Mouse (Mus musculus) ES-CJ7 (cell line): ENCODE results near the gene Ramp2.

Experiments
- DNase-seq: peaks from one replicate; pipeline ENCODE4 v3.0.0; 2011; ENCODE audit warnings: low read depth, low spot score

Ramp2 gene

GRCm38 (mm10) chr11:101245855-101246701 lies at the start of gene Ramp2:
Gene Ramp2 (plus strand): TSS chr11:101246028.
- peak; percentile 48 for DNase-seq

GRCm38 (mm10) chr11:101196175-101196574 lies 49.7 kb upstream of the Ramp2 start:
- no peak for DNase-seq

GRCm38 (mm10) chr11:101199555-101199954 lies 46.3 kb upstream of the Ramp2 start:
- no peak for DNase-seq

DNA sequence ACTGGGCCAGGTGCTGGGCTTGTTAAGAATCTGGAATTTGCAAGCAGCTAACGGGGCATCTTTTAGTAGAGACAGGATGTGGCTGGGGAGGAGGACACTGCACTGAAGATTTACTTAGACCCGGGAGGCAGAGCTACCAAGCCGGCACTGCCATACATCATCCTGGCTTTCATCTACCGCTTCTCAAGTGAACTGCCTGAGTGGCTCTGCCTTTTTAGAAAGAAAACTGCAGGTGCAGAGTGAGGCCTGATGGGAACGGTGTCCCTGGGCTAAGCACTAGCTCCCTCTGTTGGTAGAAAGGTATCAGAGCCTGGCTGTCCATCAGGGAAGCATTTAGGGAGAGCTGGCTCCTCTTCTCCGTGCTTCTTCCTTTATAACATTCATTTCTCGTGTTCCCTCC lies 44.8 kb upstream of the Ramp2 start:
- peak; percentile 69 for DNase-seq

GRCm38 (mm10) chr11:101211970-101212369 lies 33.9 kb upstream of the Ramp2 start:
- DNase-seq: peak; percentile 73

- no peak for DNase-seq
Measured at GRCm38 (mm10) chr11:101216936-101217335, 28.9 kb upstream of the Ramp2 start.

DNA sequence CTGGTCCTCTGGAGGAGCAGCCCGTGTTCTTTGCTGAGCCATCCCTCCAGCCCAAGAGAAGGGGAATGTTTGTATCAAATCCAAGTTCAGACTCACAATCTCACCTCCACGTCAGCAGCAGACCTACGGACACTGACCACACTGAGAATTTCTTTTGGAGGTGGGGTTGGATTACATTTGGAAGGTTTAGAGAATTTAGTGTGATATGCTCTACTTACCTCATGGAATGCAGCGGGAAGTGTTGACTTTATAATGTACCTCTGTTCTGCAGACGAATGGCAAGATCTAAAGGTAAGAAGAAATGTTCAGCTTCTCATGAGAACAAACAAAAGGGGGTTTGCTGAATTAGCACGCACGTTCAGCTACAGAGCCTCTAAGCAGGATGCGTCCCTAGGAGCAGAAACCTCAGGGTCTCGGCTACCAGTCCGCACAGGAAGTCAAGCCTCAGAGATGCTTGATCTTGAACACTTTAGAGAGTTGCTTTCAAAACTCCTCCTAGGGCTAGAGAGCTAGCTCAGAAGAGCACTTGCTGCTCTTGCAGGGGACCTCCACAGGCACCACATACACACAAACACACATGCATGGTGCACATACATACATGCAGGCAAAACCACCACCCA lies 27.3 kb upstream of the Ramp2 start:
- no peak for DNase-seq

- no peak for DNase-seq
Measured at GRCm38 (mm10) chr11:101220853-101221252, 25.0 kb upstream of the Ramp2 start.

GRCm38 (mm10) chr11:101221306-101221986 lies 24.4 kb upstream of the Ramp2 start:
- DNase-seq: no peak

- DNase-seq: no peak
Measured at GRCm38 (mm10) chr11:101224337-101224736, 21.5 kb upstream of the Ramp2 start.

DNA sequence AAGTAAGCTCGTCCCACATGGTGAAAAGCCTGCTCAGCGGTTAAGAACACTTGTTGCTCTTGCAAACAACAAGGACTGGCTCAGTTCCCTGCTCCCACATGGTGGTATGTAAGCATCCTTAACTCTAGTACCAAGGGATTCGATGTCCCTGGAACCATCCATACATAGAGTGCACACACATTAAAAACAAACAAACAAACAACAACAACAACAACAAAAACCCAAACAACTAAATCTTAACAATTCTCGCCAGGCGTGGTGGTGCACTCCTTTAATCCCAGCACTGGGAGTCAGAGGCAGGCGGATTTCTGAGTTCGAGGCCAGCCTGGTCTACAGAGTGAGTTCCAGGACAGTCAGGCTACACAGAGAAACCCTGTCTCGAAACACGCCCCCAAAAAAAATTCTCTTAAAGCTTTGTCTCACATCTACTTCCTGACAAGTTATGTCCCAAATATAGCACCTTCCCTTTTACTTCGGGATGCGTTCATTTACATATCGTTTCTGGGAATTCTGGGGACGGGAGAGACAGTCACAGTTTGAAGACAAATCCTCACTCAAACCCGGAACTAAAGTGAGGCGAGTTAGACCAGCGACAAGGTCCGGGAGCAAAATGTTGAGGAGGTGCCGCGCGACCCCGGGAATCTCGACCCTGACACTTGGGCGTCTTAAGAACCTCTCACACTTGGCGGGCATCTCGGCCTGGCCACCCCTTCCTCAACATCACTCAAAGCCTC lies 20.3 kb upstream of the Ramp2 start:
- DNase-seq: peak; percentile 56

GRCm38 (mm10) chr11:101226065-101226701 lies 19.6 kb upstream of the Ramp2 start, which contains the start of gene Ezh1:
Gene Ezh1 (minus strand): TSS chr11:101226463.
- peak; percentile 96 for DNase-seq

DNA sequence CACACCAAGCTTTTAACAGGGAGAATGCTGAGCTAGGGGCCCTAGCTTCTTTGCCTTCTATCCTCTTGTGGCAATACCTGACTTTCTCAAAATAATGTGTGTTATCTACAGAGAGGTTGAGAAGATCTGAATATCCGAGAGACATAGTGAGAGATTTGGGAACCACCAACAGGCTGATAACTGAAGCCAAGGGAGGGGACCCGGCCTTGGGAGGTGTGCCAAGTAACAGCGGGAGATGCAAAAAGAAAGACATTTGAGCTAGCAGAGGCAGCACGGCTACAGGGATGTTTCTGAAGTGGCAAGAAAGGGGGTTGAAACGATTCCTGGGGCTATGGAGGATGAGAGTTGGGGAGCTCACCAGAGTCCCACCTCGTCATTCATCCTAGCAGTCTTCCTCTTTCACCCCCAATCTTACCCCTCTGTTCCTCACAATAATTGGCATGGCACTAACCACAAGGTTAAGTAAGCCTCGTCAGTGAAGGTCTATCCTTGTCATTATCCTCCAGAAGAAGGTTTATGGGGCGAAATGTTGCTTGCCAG lies 16.4 kb upstream of the Ramp2 start:
- DNase-seq: no peak

- no peak for DNase-seq
Measured at GRCm38 (mm10) chr11:101230061-101230511, 15.7 kb upstream of the Ramp2 start.

DNA sequence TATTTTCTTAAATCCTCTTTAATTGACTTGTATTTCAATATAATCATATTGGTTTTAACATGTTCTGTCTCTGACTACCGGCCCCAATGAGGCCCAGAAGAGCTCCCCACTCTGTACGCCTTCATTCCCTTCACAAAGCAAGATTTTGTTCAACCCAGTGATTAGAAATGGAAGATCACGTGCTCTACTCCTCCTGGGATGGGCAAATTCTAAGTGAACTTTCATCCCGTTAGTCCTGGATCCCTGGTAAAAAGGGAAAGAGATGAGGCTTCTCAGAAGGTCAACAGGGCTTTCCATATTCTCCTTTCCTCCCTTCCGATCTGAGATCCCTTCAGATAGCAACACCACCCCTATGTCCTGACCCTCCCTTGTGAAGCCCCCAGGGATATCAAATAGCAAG lies 15.3 kb upstream of the Ramp2 start:
- no peak for DNase-seq

DNA sequence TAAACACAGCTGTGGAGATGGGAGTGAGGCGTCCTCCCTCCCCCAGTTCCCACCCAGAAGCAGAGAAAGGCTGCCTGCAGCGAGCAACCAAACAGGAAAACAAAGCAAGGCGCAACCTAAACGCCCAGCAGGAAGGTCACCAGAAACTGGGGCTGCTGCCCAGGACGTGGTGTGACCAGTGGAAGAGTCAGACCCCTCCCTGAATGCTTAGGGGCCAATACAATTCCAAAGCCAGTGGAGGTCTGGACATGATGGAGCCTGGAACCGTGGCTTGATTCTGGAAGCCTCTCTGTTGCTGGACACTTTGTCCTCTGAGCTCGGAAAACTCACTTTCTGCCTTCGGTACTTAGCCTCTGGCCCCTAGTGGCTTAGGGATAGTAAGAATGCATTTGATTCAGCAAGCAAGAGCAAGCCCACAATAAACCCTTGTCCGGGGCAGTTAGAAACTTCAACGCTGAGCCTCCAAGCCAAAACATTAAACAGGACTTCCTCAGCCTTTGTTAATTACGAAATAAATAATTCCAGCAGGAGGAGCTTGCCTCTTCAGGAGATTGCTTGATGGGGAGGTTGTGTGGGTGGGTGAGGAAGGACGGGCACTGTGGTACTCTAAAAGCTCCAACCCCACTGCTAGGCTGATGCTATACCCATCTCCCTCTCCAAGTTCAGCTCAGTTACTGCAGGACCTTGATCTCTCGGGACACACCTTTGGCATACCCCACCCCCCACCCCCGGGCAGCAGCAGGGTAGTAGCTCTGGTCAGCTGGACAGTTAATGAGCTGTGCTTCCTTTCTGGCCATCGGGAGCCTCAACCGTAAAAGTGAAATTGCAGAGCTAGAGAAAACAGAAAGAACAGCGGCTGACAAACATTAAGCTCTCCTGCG lies 14.6 kb upstream of the Ramp2 start:
- no peak for DNase-seq

GRCm38 (mm10) chr11:101232010-101232839 lies 13.6 kb upstream of the Ramp2 start:
- DNase-seq: no peak

DNA sequence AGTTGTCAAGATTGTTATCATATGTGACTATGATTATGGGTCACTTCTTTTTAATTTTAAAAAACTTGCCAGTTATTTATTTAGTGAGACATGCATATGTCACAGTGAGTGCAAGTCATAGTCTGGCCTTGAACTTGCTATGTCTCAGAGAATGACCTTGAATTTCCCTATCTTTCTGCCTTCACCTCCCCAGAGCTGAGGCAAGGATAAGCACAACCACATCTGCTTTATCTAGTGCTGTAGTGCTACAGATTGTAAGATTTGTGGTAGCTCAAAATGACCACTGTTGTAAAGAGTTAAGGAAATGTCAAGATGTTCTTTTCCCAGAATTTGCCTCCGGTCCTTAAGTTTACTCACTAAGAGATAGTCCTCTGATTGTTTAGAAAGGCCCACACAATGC lies 12.6 kb upstream of the Ramp2 start:
- no peak for DNase-seq

- peak; percentile 94 for DNase-seq
Measured at GRCm38 (mm10) chr11:101234124-101234523, 11.7 kb upstream of the Ramp2 start.
